Mouse (Mus musculus): ENCODE results near the gene Kcnh2. TPM values are rescaled to one million over a fixed set of nuclear protein-coding genes. Genes with fewer than 3 reads are reported as not detected.

Gene Kcnh2
- total RNA-seq, 2 experiments from 2014 or later = 75.5 to 85.8 TPM

- intact Hi-C loops (cut with DNase I) = no loop called here
- peak; percentile 19 to 46 for DNase-seq
Measured at GRCm38 (mm10) chr5:24273683-24274621, 77.5 kb downstream of the Kcnh2 start.

- DNase-seq = no peak
- intact Hi-C loops (cut with DNase I) = no loop called here
Measured at GRCm38 (mm10) chr5:24270941-24271340, 80.5 kb downstream of the Kcnh2 start.

Other genes with a start within 250 kb of the Kcnh2 start
- 1 to 10 TPM; 7.1 to 8.3 TPM for gene Nupl2, start 186.6 kb downstream of the Kcnh2 start, total RNA-seq (2021)
- 10 to 100 TPM; 34.5 to 35.6 TPM for gene Nos3, start 13.2 kb upstream of the Kcnh2 start, total RNA-seq (2021)
- under 1 TPM; 0.41 to 0.45 TPM for gene Atg9b, start 40.5 kb upstream of the Kcnh2 start, total RNA-seq (2021)
- gene Abcb8, start 42.1 kb upstream of the Kcnh2 start, total RNA-seq (2021) = 10 to 100 TPM; 81.9 to 87.0 TPM
- gene Asic3, start 61.8 kb upstream of the Kcnh2 start, total RNA-seq (2021) = under 1 TPM in 1 of 2 experiments, not detected in 1; 0.39 TPM
- 10 to 100 TPM; 22.5 to 23.4 TPM for gene Cdk5, start 71.9 kb upstream of the Kcnh2 start, total RNA-seq (2021)
- 10 to 100 TPM; 41.3 to 51.5 TPM for gene Slc4a2, start 72.2 kb upstream of the Kcnh2 start, total RNA-seq (2021)
- 100 to 1,000 TPM; 239 to 243 TPM for gene Fastk, start 93.7 kb upstream of the Kcnh2 start, total RNA-seq (2021)
- gene Tmub1, start 96.2 kb upstream of the Kcnh2 start, total RNA-seq (2021) = 10 to 100 TPM in 1 of 2 experiments, 1 to 10 TPM in 1; 9.2 to 10.9 TPM
- 10 to 100 TPM; 71.0 to 72.2 TPM for gene Agap3, start 100.6 kb upstream of the Kcnh2 start, total RNA-seq (2021)
- gene Gbx1, start 175.6 kb upstream of the Kcnh2 start, total RNA-seq (2021) = not detected
- 10 to 100 TPM; 70.2 to 72.5 TPM for gene Asb10, start 189.4 kb upstream of the Kcnh2 start, total RNA-seq (2021)
- gene 4931409K22Rik, start 205.2 kb upstream of the Kcnh2 start, total RNA-seq (2021) = not detected
- gene Abcf2, start 225.9 kb upstream of the Kcnh2 start, total RNA-seq (2021) = 10 to 100 TPM; 44.0 to 45.7 TPM
- 10 to 100 TPM; 12.4 to 14.3 TPM for gene Chpf2, start 235.1 kb upstream of the Kcnh2 start, total RNA-seq (2021)

Data from heart, postnatal 14 days (tissue).